Mouse (Mus musculus) 3T3-L1 (cell line): ENCODE measurements at regions not wholly inside any gene's neighbourhood (a gene's known extent, or its start where the extent isn't known, plus 50 kb on each side); places are given as distances from the start of the nearest gene placed in this dataset.

Experiments used
- DNase-seq: peaks from one replicate; pipeline ENCODE4 v3.0.0-alpha.2; 2015; ENCODE audit warnings: low read depth, low spot score

- no peak for DNase-seq
Observed at GRCm38 (mm10) chr5:82142063-82142462, 1122.1 kb downstream of the Adgrl3 start.
